Mouse (Mus musculus) kidney, adult 8-10 months (tissue): ENCODE measurements around the gene Ly6g6d.

Experiments
- DNase-seq, 2 experiments: peaks; one replicate each; pipeline ENCODE4 v3.0.0; 2022

Gene Ly6g6d

DNA sequence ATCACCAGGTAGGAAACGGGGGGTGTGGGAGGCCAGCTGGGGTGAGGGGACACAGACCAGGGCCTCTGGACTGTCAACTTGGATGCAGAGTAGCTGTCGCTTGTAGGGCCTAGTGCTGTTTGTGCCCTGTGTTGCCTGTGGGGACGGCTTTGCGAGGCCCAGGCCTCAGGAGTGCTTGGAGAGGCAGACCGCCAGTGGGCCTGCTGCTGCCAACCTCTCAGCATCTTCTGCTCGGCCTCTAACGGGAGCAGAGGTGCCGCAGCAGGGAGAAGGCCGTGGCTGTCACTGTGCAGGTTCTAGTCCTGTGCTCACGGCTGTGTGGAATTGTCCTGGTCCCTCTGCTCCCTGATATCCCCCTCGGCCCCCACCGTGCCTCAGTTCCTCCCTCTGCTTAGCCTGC, 18.7 kb upstream of the Ly6g6d start:
- DNase-seq = no peak

DNA sequence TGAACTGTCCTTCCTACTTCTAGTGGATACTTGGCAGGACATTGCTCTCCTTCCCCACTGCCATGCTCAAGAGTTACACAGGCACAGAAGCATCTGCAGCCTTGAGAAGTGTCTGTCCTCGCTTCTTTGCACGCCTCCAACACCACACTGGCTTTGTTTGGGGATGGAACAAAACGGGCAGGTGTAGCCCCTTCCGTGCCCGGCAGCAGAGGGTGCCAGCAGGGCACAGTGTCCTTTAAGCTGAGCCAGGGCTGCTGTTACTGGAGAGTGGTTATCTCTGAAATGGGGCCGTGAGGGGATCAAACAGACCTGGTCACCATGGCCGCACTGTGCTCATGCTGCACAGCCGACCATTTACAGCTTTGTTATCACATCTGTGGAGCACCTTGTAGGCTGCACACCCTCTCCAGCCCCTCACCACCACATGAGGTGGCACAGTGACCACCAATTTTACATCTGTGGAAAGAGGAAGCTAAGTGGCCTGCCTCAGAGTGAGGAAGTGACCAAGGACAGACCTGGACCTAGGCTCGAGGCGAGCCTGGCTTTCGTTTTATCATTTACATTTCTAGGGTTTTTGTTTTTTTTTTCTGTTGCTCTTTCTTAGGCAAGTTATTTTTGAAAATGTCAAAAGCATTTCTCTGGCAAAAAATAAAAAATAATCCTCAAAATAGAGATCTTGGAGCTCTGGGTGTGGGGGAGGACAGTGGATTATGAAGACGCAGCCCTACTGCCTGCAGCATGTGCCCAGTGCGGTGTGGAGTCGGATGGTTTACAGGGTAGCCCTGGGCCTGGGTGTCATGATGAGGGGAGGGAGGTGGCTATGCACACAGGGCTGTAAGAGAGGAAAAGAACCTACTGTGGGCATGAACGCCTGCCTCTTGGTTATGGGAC, 16.9 kb upstream of the Ly6g6d start:
- no peak for DNase-seq

- no peak for DNase-seq
Measured at GRCm38 (mm10) chr17:35092403-35093198, 14.7 kb upstream of the Ly6g6d start.

GRCm38 (mm10) chr17:35090166-35090932, 12.5 kb upstream of the Ly6g6d start:
- DNase-seq = no peak

- DNase-seq = peak; percentile 91 to 93
Measured at GRCm38 (mm10) chr17:35088825-35089644, 11.2 kb upstream of the Ly6g6d start, which contains the start of gene Abhd16a. Gene Abhd16a, plus strand, starts transcription at chr17:35089263.

GRCm38 (mm10) chr17:35088151-35088550, 10.3 kb upstream of the Ly6g6d start:
- DNase-seq = no peak

DNA sequence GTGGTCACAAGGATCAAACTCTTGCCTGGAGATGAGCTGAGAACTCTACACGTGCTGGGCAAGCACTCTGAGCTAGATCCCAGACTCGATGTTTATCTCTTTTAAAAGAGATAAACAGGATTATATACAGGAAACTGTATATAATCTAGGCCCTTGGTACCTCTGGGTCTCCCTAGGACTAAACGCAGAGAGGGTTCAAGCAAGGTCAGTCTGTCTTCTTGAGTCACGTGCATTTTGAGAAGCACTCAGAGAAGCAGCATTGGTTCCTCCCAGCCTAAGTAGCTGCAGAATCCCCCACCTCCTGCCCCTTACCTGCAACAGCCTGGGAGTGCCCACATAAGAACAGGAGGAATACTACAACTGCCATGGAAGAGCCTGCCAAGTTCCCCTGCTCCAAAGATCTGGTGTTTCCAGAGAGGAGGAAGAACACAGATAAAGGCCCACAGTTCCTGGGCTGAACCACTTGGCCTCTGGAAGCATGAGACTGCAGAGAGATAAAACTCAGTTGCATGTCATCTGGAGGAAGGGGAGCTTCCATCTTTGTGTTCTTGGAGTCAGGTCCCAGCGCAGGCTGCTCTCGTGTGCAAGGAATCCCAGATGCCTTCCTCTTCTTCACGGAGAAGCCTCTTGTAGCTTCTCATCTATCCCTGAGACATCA, 7.5 kb upstream of the Ly6g6d start, which contains the start of gene Ly6g6f:
Gene Ly6g6f, minus strand, starts transcription at position 403 of the 658 bp plus-strand sequence.
- DNase-seq = no peak

GRCm38 (mm10) chr17:35083929-35084497, 6.1 kb upstream of the Ly6g6d start:
- no peak for DNase-seq

DNA sequence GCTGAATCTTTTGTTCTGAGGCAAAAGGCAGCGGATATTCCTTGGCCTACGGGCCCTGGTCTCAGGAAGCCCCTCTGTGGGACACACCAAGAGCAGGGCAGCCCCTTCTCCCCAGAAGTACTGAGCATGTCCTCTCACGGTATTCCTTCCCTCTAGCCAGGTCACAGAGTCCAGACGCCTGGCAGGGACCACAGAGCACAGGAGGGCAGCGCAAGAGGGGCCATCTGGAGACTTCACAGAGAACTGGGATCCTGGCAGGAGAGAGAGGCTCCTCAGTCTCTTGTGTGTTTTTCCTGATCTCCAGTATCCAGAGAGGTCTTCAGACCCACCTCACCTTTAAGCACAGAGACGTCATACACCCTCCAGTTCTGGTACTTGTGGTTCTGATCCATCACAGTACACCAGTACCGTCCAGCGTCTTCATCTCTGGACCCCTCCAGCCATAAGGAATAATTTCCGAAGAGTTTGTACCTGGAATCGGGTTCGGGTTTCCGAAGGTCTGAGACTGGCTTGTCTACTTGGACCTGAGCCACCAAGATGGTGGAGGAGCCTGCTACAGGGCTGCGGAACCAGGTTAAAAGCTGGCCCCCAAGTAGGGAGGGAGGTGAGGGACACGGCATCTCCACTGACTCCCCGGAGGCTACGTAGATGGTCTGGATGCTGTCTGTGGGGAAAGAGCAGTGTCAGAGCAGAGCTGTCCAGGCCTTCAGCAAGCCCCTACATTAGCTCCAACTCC, 5.1 kb upstream of the Ly6g6d start:
- no peak for DNase-seq

- no peak for DNase-seq
Measured at GRCm38 (mm10) chr17:35080710-35081109, 2.8 kb upstream of the Ly6g6d start.

GRCm38 (mm10) chr17:35080248-35080647, 2.4 kb upstream of the Ly6g6d start:
- no peak for DNase-seq

DNA sequence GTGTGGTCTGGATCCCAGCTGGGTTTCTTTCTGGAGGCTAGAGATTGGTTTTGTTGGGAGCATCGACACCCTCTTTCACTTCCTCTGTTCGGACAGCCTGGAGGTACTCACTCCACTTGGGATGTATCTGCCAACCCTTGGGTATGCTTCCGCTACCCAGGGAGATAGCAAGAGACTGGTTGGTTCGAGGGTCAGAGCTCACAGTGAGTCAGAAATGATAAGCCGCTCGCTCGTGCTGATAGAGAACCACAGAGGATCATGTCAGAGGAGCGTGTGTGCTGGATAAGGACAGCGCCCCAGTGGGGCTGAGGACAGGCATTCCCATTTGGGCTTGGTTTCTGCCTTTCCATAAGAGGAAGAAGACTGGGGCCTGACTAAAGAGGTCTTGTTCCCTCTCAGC, 1.9 kb upstream of the Ly6g6d start:
- no peak for DNase-seq

DNA sequence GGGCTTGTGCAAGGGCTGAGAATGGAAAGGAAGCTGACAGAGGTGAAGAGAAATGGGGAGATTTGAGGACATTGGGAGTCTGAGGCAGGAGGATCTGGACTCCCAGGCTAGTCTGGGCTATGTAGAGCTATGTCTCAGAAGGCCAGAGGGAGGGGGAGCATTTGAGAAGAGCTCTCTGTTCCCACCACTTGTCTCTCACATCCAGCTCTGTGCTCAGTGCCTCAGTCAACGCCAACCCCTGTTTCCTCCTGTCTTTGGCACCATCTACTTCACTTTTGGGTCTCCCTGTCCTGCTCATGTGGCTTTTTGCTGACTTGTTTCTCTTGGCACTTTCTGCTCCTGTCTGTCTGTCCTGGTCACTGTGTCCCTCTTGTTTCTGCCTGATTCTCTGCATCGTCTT, 580 bp downstream of the Ly6g6d start:
- DNase-seq = no peak

DNA sequence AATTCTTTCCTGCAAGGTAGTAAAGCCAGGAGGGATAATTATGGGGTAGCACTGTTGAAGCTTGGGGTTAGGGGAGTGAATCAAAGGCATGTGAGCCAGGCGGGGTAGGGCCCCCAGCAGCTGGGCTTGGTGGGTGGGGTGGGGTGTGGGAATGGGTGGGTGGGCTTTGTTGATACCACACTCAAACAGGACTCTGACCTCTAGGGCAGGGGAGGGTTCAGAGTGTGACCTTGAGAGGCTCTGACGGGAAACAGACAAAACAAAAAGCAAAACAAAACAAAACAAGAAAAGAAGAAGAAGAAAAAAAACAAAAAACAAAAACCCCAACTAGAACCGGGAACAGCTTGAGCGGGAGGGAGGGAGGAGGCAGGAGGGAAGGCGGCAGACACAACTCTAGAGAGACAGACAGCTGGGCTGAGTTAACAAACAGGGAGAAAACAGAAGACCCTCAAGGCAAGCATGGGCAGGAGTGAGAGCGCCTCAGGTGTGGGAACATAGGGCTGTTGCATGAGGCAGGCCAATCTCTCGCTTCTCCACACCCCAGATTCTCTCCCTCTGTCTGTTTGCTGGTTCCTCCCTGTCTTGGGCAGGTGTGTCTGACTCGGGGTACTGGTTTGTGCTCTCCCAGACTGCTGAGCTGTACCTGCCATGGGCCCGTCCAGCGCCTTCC, 1.2 kb downstream of the Ly6g6d start, which contains the start of gene Ly6g6e:
Gene Ly6g6e, plus strand, starts transcription at position 396 of the 670 bp plus-strand sequence.
- DNase-seq = no peak

GRCm38 (mm10) chr17:35074097-35074496, 3.8 kb downstream of the Ly6g6d start:
- no peak for DNase-seq

DNA sequence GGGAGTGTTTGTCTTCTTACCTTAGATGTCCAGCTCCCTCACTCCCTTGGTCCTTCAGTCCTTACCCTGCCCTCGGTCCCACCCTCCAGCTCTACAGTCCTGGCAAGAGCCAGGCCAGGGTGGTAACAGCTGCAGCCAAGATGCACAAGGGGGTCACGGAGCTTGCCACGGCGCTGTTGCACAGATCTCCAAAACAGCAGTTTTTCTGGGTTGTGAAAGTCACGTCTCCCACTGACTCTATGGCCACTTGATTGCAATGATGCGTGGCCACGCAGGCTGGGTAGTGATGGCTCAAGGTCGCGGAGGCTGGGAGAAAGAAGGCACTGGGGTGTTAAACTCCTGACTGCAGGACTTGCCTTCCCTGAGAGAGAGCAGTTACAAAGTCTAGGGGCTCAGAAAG, 6.4 kb downstream of the Ly6g6d start:
- DNase-seq = no peak

- no peak for DNase-seq
Measured at GRCm38 (mm10) chr17:35070556-35071229, 7.2 kb downstream of the Ly6g6d start.

DNA sequence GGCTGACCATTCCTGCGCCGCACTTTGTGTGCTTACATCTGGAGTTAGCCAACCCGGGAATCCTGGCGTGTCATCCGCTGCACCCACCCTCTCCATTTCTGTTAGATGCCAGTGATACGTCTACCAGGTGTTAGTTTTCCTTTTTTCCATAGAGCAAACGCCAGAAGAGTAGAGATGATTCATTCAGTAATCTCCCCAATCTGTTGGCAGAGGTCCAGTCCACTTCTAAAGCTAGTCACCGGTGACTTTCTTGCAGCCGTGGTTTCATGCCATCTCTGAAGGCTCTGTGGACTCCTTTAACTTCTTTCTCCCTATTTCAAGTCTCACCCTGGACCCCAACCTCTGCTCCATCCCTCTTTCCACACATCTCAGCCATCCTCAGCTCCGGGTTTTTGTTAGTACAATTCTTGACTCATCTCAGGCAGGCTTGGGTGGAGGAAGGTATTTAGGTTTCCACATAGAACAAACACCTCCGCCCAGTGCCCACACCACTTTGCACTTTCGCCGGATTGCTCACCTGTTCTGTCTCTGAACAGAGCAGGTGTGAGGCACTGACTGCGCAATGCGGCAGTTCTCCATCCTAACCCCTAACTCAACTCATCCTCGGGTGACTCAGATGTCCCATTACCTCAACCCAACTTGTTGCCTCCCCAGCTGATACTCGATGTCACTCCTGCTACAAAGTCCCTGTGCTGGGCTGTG, 9.5 kb downstream of the Ly6g6d start:
- no peak for DNase-seq
